Mouse (Mus musculus): ENCODE data around the gene Rasl11a. TPM values are rescaled to one million over a fixed set of nuclear protein-coding genes. Genes with fewer than 3 reads are reported as not detected.

The Rasl11a gene
- polyA plus RNA-seq, 1 experiment from 2014 or later = 11.4 TPM

DNA sequence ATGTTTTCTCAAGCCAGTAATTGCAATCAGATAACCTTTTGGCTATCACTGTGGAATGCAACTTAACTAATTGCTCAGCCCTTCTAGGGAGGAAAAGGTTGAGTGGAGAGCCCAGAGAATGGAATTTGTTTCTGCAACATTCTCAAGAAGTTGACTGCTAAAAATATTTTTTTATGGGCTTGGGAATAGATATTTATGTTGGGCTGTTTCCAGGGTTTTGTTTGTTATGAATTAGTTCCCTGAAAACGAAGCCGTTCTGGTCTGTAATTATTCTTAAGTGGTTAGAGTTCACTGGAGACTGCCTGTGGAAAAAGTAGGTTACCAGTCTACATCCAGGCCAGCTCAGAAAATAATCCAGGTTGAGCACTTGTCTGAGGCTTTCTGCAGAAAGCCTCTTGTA is 1.6 kb downstream of the Rasl11a start:
- no peak for ATAC-seq (ENCODE audit: insufficient number of reproducible peaks, low FRiP score, low TSS enrichment, low read depth)
- no peaks in the 10 kb centered on the region for H3K36me3 ChIP-seq
- H3K9me3 ChIP-seq = no peaks in the 10 kb centered on the region
- peaks cover 15% of the 10 kb centered on the region for H3K4me1 ChIP-seq
- peak overlapping the region; percentile 60; the same call in 1 of the 2 replicates for H3K4me3 ChIP-seq
- no peak overlapping the region for H3K9ac ChIP-seq
- H3K27me3 ChIP-seq = no peaks in the 10 kb centered on the region
- H3K27ac ChIP-seq = 0 out of 2 replicates have a peak overlapping the region, but pooled peaks have one; percentile 38
- WGBS = 30% methylated on average over 2 of the region's 2 CpGs
- H3K4me2 ChIP-seq = no peak overlapping the region

DNA sequence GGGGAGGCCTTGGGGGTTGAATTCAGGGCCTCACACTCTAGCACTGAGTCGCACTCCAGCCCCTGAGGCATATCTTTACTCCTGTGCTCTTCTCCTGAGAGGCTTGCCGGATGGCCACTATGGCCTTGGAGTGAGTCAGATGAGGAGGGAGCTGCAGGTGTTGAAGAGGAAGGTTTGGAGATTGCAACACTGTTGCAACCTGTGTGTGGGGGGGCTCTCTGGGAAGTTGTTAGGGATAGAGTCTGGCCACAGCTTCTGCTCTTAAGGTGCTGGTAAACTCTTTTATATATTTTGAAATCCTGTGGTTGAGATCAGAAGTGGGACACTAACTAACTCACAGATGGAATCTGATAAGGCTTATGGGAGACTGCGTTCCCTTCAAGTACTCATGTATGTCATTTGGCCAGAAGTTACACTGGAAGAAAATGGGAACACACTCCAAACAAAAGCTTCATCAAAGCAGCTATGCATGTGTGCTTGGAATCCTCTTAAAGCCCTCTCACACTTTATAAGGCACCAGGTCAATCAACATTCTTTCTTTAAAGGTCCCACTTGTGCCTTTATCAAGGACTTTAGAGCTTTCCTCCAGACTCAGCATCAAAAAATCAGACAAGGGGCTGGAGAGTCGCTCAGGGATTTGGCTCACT is 4.2 kb downstream of the Rasl11a start:
- no peak overlapping the region for H3K9ac ChIP-seq
- WGBS = 83% methylated on average over 4 of the region's 4 CpGs
- no peaks in the 10 kb centered on the region for H3K9me3 ChIP-seq
- H3K27me3 ChIP-seq = no peaks in the 10 kb centered on the region
- H3K36me3 ChIP-seq = no peaks in the 10 kb centered on the region
- H3K4me2 ChIP-seq = no peak overlapping the region
- ATAC-seq (ENCODE audit: insufficient number of reproducible peaks, low FRiP score, low TSS enrichment, low read depth) = no peak
- no peak overlapping the region for H3K4me3 ChIP-seq
- no peak overlapping the region for H3K27ac ChIP-seq
- peaks cover 15% of the 10 kb centered on the region for H3K4me1 ChIP-seq

DNA sequence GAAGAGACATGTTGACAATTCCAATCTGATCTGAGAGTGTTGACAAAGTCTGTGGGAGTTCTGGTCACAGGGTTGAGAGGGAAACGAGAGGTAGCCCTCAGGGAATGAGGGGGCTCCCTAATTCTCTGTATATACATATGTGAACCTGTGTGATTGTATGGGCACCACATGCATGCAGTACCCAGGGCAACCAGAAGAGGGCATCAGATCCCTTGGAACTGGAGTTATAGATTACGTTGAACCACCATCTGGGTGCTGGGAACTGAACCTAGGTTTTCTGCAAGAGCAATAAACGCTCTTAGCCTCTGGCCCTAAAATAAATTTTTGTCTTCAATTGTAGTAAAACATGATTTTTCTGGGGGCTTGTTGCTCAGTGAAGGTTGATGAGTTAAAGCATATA is 11.2 kb downstream of the Rasl11a start:
- no peak overlapping the region for H3K9ac ChIP-seq
- no peaks in the 10 kb centered on the region for H3K4me1 ChIP-seq
- H3K27ac ChIP-seq = no peak overlapping the region
- no peak overlapping the region for H3K4me2 ChIP-seq
- H3K9me3 ChIP-seq = no peaks in the 10 kb centered on the region
- no peak for ATAC-seq (ENCODE audit: insufficient number of reproducible peaks, low FRiP score, low TSS enrichment, low read depth)
- no peaks in the 10 kb centered on the region for H3K36me3 ChIP-seq
- H3K27me3 ChIP-seq = no peaks in the 10 kb centered on the region
- WGBS = 89% methylated on average over 3 of the region's 3 CpGs
- no peak overlapping the region for H3K4me3 ChIP-seq

DNA sequence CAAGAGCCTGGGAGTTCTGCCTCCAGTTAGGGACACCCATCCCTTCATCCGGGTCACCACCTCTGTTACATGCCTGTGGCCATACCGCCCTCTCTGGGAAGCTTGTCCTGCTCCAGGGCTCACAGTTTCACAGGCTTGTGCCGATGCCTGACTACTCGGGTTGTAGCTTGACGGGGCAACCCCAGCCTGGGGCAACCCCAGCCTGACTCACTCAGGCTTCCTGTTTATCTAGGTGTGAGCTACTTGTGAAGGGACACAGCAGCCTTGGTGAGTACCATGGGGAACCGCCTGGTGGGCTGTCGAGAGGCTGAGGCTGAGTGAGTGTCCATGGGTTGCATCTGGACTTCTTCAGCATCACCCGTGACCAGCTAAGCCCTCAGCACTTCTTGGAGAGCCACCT is 12.7 kb downstream of the Rasl11a start:
- Histone ChIP-seq H3K9me3 (no peaks in the 10 kb centered on the region), H3K4me1 (no peaks in the 10 kb centered on the region), H3K4me2 (no peak overlapping the region), H3K9ac (no peak overlapping the region), H3K36me3 (no peaks in the 10 kb centered on the region), H3K4me3 (no peak overlapping the region), H3K27ac (no peak overlapping the region), H3K27me3 (no peaks in the 10 kb centered on the region)
- 75% methylated on average over 8 of the region's 8 CpGs for WGBS
- no peak for ATAC-seq (ENCODE audit: insufficient number of reproducible peaks, low FRiP score, low TSS enrichment, low read depth)

DNA sequence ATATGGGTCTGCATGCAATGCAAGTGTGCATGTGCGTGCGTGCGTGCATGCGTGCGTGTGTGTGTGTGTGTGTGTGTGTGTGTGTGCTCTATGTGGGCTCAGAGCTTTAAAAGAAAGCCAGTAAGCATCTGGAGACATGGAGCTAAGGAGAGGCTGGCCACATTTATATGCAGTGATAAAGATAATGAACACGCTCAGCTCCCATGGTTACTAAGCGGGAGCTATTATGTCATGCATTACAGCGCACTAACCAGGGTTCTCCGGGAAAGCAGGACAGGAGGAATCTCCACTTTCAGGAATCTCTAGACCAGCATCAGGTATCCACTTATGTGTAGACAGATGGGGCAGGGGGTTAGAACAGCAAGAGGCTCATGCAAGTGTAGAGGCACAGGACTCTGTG is 13.9 kb downstream of the Rasl11a start:
- no peaks in the 10 kb centered on the region for H3K9me3 ChIP-seq
- H3K4me2 ChIP-seq = no peak overlapping the region
- no peak overlapping the region for H3K4me3 ChIP-seq
- WGBS = 87% methylated on average over 9 of the region's 9 CpGs
- no peaks in the 10 kb centered on the region for H3K4me1 ChIP-seq
- H3K36me3 ChIP-seq = no peaks in the 10 kb centered on the region
- H3K27me3 ChIP-seq = no peaks in the 10 kb centered on the region
- ATAC-seq (ENCODE audit: insufficient number of reproducible peaks, low FRiP score, low TSS enrichment, low read depth) = no peak
- H3K27ac ChIP-seq = no peak overlapping the region
- H3K9ac ChIP-seq = no peak overlapping the region

DNA sequence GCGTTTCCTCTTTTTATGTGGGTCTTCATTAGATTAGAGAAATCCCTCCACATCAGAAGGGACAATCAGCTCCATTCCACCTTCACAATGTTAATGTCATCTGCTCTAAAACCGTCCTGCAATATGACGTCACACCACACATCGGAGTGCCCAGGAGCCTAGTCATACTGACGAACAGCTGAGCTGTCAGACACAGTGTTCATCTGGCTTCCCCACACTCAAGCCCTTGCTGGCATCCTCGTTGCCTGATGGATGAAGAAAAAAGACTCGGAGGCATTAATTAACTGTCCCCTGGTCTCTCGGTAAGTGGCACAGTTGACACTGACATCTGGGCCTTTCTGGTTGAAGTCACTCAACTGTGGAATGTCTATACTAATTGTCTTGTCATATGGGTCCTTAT is 14.4 kb downstream of the Rasl11a start:
- no peak overlapping the region for H3K4me3 ChIP-seq
- H3K27ac ChIP-seq = no peak overlapping the region
- WGBS = 71% methylated on average over 8 of the region's 8 CpGs
- ATAC-seq (ENCODE audit: insufficient number of reproducible peaks, low FRiP score, low TSS enrichment, low read depth) = no peak
- H3K9ac ChIP-seq = no peak overlapping the region
- no peaks in the 10 kb centered on the region for H3K36me3 ChIP-seq
- H3K9me3 ChIP-seq = no peaks in the 10 kb centered on the region
- H3K4me1 ChIP-seq = no peaks in the 10 kb centered on the region
- H3K27me3 ChIP-seq = no peaks in the 10 kb centered on the region
- no peak overlapping the region for H3K4me2 ChIP-seq

DNA sequence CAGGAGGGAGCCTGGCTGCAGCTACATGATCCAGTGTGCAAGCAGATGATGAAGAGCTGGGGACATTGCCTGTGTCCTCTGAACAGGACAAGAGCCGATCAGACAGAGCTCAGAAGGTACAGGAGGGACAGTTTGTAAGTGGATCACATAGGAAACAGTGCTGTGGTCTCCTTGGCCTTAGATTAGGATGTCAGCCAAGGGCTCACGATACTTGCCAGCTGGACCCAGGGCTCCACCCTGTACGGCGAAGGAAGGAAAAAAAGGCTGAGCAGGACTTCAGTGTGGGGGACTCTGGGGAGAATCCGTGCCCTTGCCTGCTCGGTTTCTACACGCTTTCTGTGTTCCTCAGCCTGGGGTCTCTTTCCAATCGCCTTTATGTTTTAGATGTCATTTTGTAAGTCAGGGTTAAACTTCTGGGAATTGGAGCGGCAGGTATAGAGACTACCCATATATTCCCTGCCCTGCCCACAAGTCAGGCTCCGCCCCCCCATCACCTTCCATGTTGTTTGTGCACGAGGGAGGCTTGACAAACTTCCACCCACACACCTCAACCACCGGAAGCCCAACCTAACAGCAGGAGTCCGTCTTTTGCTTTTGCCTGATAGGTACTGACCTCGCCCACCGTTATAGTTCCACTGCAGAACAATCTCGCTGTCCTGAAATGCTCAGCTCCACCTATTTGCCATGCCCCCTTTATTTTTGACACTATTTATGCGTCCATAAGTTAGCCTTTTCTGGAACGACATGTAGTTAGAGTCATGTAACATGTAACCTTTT is 15.5 kb downstream of the Rasl11a start:
- WGBS = 77% methylated on average over 18 of the region's 18 CpGs
- H3K9me3 ChIP-seq = no peaks in the 10 kb centered on the region
- H3K27me3 ChIP-seq = no peaks in the 10 kb centered on the region
- no peaks in the 10 kb centered on the region for H3K36me3 ChIP-seq
- H3K27ac ChIP-seq = no peak overlapping the region
- H3K4me1 ChIP-seq = no peaks in the 10 kb centered on the region
- no peak overlapping the region for H3K9ac ChIP-seq
- ATAC-seq (ENCODE audit: insufficient number of reproducible peaks, low FRiP score, low TSS enrichment, low read depth) = no peak
- no peak overlapping the region for H3K4me3 ChIP-seq
- H3K4me2 ChIP-seq = no peak overlapping the region

DNA sequence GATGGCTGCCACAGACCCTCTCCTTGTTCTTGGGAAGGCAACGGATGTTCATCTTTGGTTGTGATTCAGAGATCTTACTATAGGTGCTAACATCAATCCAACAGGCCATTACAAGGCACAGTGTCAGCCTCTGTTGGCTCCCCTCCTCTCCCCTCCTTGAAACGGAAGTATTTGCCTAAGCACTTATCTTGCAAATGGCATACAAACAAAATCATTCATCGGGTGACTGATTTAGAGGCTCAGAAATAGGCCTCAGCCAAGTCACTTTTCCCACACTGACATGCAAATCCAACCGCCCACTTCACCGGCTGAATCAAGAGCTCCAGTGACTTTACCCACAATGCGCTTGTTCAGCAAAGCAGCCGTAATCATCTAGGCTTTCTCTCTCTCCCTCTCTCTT is 16.7 kb downstream of the Rasl11a start:
- 60% methylated on average over 7 of the region's 7 CpGs for WGBS
- no peaks in the 10 kb centered on the region for H3K36me3 ChIP-seq
- ATAC-seq (ENCODE audit: insufficient number of reproducible peaks, low FRiP score, low TSS enrichment, low read depth) = no peak
- no peaks in the 10 kb centered on the region for H3K9me3 ChIP-seq
- H3K4me2 ChIP-seq = no peak overlapping the region
- no peaks in the 10 kb centered on the region for H3K4me1 ChIP-seq
- H3K9ac ChIP-seq = no peak overlapping the region
- no peak overlapping the region for H3K4me3 ChIP-seq
- H3K27ac ChIP-seq = no peak overlapping the region
- no peaks in the 10 kb centered on the region for H3K27me3 ChIP-seq

DNA sequence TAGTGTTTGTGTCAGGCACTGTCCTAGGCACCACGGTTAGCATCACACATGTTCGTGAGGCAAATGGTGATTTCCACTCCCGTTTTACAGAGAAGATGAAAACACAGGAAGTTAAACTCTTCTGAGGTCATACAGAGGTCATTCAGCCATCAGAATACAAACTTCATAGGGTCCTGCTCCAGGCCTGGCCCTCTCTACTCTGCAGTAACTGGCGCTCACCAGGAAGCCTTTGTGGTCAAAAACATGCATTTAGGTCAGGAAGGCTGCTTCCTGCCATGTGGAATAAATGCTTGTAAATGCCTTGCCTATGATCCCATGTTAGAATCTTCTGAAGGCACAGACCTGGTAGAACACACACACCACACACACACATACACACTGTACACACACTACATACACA is 20.6 kb downstream of the Rasl11a start:
- H3K36me3 ChIP-seq = no peaks in the 10 kb centered on the region
- no peak for ATAC-seq (ENCODE audit: insufficient number of reproducible peaks, low FRiP score, low TSS enrichment, low read depth)
- H3K9ac ChIP-seq = no peak overlapping the region
- H3K4me1 ChIP-seq = peaks cover 6% of the 10 kb centered on the region; the same call in 1 of the 2 replicates
- H3K27me3 ChIP-seq = no peaks in the 10 kb centered on the region
- H3K4me2 ChIP-seq = no peak overlapping the region
- no peaks in the 10 kb centered on the region for H3K9me3 ChIP-seq
- H3K27ac ChIP-seq = no peak overlapping the region
- H3K4me3 ChIP-seq = no peak overlapping the region
- 55% methylated on average over 4 of the region's 4 CpGs for WGBS

DNA sequence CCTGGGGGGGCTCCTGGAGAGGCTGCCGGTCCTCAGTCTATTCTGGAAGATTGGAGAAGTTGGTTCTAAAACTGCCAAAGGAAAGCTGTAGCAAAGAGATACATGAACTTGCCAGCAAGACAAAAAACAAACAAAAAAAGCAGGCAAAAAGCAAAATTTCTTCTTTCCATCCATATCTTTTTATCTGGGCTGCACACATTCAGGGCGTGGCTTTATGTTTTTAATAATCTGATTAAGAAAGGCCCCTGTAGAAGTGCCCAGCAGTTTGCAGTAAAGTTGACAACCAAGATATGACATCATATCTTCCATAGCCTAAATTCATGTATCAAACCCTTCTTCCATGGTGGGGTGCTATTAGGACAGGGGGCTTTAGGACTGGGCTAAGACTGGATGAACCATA is 21.4 kb downstream of the Rasl11a start:
- H3K4me3 ChIP-seq = no peak overlapping the region
- no peak for ATAC-seq (ENCODE audit: insufficient number of reproducible peaks, low FRiP score, low TSS enrichment, low read depth)
- no peaks in the 10 kb centered on the region for H3K9me3 ChIP-seq
- 97% methylated on average over 2 of the region's 2 CpGs for WGBS
- no peak overlapping the region for H3K27ac ChIP-seq
- no peak overlapping the region for H3K9ac ChIP-seq
- no peak overlapping the region for H3K4me2 ChIP-seq
- H3K4me1 ChIP-seq = peaks cover 6% of the 10 kb centered on the region; the same call in 1 of the 2 replicates
- no peaks in the 10 kb centered on the region for H3K27me3 ChIP-seq
- no peaks in the 10 kb centered on the region for H3K36me3 ChIP-seq

DNA sequence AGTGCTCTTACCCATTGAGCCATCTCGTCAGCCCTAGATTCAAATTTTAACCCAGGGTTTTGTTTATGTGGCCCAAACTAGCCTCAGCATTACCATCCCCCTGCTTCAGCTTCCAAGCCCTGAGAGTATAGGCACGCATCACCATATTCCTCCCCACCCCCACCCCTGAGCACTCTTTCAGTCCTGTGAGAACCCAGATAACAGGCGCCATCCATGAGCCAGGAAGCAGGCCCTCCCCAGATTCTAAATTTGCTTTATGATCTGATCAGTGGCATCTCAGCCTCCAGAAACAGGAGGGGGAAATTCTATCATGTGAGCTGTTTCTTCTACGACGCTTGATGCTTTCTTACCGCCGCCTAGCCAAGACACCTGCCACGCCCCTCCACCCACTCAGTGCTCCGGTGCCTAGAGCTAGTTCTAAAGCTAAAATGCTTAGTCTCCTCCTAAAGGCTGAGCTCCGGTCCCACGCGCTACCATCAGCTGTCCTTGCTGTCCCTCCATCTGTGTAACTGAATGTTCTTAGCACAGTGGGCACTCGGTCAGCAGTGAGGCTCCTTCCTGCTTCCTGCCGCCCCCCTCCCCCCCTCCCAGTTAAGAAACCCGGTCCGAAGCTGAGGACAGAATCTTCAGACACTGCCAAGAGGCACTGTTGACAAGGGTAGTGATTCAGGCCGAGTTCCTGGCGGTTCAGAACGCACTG is 22.5 kb downstream of the Rasl11a start:
- Histone ChIP-seq H3K9me3 (no peaks in the 10 kb centered on the region), H3K9ac (no peak overlapping the region), H3K4me1 (peaks cover 6% of the 10 kb centered on the region; the same call in 1 of the 2 replicates), H3K4me2 (peak overlapping the region; percentile 34), H3K4me3 (peak overlapping the region; percentile 8; the same call in 1 of the 2 replicates), H3K27me3 (no peaks in the 10 kb centered on the region), H3K27ac (no peak overlapping the region), H3K36me3 (no peaks in the 10 kb centered on the region)
- WGBS = 6% methylated on average over 19 of the region's 19 CpGs
- no peak for ATAC-seq (ENCODE audit: insufficient number of reproducible peaks, low FRiP score, low TSS enrichment, low read depth)

DNA sequence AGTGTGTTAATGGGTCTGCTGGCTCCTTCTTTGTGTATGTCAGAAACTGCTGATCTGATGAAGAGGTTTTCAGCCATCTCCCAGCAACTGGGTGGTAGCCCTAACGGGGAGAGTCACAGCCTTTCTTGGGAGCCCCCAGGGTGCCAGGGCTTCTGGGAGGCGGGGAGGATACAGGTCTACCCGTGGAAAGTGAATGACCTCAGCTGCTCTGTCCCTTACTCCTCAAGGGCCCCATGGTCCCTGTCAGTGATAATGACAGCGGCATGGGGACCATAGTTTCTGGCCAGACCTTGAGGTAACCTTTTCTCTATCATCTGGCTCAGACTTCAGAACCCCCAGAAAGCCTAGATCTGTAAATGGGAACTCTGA is 23.1 kb downstream of the Rasl11a start:
- no peak overlapping the region for H3K9ac ChIP-seq
- no peak overlapping the region for H3K27ac ChIP-seq
- H3K4me2 ChIP-seq = 0 out of 2 replicates have a peak overlapping the region, but pooled peaks have one; percentile 34
- ATAC-seq (ENCODE audit: insufficient number of reproducible peaks, low FRiP score, low TSS enrichment, low read depth) = no peak
- 22% methylated on average over 4 of the region's 4 CpGs for whole genome bisulfite sequencing
- H3K9me3 ChIP-seq = no peaks in the 10 kb centered on the region
- H3K4me3 ChIP-seq = no peak overlapping the region
- H3K36me3 ChIP-seq = no peaks in the 10 kb centered on the region
- no peaks in the 10 kb centered on the region for H3K27me3 ChIP-seq
- peaks cover 6% of the 10 kb centered on the region; the same call in 1 of the 2 replicates for H3K4me1 ChIP-seq
